Mouse (Mus musculus) CH12.LX (cell line): ENCODE measurements around the gene Plxna2.

ENCODE experiments used
- CHD2 ChIP-seq: IDR thresholded peaks from 2 replicates; pipeline ENCODE4 v1.6.1; 2011; ENCODE audit warnings: low read length, improper control_type of control experiment
- CTCF ChIP-seq, 2 experiments: IDR thresholded peaks in 1 of 2; conservative IDR thresholded peaks in 1 of 2; 2 replicates each; pipeline ENCODE4 v1.5.1; 2011 to 2012; ENCODE audit warnings: low read depth in 2 of 2, low read length in 2 of 2, improper control_type of control experiment in 1 of 2, inconsistent platforms in 1 of 2, mild to moderate bottlenecking in 1 of 2, moderate library complexity in 1 of 2
- E2F4 ChIP-seq: IDR thresholded peaks from 2 replicates; pipeline ENCODE4 v1.6.1; 2011; ENCODE audit warnings: low read depth, low read length, improper control_type of control experiment; ENCODE audit not compliant: insufficient replicate concordance
- EP300 ChIP-seq: IDR thresholded peaks from 2 replicates; pipeline ENCODE4 v1.6.1; 2011; ENCODE audit warnings: low read length, improper control_type of control experiment
- GABPA ChIP-seq: IDR thresholded peaks from 2 replicates; pipeline ENCODE4 v1.6.1; 2012; ENCODE audit warnings: low read depth, low read length, improper control_type of control experiment, inconsistent platforms; ENCODE audit not compliant: insufficient replicate concordance
- JUND ChIP-seq: conservative IDR thresholded peaks from 2 replicates; pipeline ENCODE4 v1.6.1; 2011; ENCODE audit warnings: low read depth, low read length, improper control_type of control experiment
- MXI1 ChIP-seq: IDR thresholded peaks from 2 replicates; pipeline ENCODE4 v1.6.1; 2011; ENCODE audit warnings: mild to moderate bottlenecking, low read depth, low read length, improper control_type of control experiment
- MYC ChIP-seq: IDR thresholded peaks from 2 replicates; pipeline ENCODE4 v1.6.1; 2011; ENCODE audit warnings: low read depth, mild to moderate bottlenecking, improper control_type of control experiment, low read length
- NRF1 ChIP-seq: IDR thresholded peaks from 2 replicates; pipeline ENCODE4 v1.6.1; 2014; ENCODE audit warnings: low read depth, mild to moderate bottlenecking, inconsistent platforms, low read length, improper control_type of control experiment, moderate library complexity
- PAX5 ChIP-seq: IDR thresholded peaks from 2 replicates; pipeline ENCODE4 v1.6.1; 2012; ENCODE audit warnings: low read length, inconsistent platforms, mixed read lengths
- POLR2A ChIP-seq: IDR thresholded peaks from 2 replicates; pipeline ENCODE4 v1.6.1; 2011; ENCODE audit warnings: low read depth, mild to moderate bottlenecking, improper control_type of control experiment, low read length
- TBP ChIP-seq: conservative IDR thresholded peaks from 2 replicates; pipeline ENCODE4 v1.6.1; 2011; ENCODE audit warnings: low read depth, low read length, improper control_type of control experiment
- UBTF ChIP-seq: IDR thresholded peaks from 2 replicates; pipeline ENCODE4 v1.6.1; 2012; ENCODE audit warnings: low read depth, mild to moderate bottlenecking, inconsistent platforms, low read length, improper control_type of control experiment, moderate library complexity
- USF1 ChIP-seq: IDR thresholded peaks from 2 replicates; pipeline ENCODE4 v1.6.1; 2014; ENCODE audit warnings: low read depth, mild to moderate bottlenecking, inconsistent platforms, low read length, improper control_type of control experiment

DNA sequence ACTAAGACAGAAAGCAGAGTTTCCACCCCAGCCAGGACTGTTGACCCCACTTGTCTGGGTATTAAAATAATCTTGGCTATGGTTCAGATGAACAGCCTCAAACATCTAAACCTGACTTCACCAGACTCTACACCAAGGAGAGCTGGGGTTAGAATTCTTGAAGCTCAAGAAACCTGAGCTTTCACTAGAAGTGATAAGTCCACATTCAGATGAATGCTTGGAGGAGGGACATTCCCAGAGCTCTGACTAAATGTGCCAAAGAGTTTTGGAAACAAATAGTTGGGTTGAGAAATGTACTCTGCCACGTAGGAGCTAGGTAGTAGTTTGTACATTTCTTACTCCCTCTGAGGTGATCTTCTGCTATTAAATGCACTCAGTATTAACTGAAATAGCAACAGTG, 203.7 kb downstream of the Plxna2 start:
- TF ChIP-seq PAX5 (no peak), NRF1 (no peak), POLR2A (no peak), MXI1 (no peak), CTCF (conservative IDR thresholded peaks at IDR 0.05 in 1 of 2, IDR thresholded peaks at IDR 0.05 in 1 of 2; ENCODE audit: low read depth in 2 of 2, low read length in 2 of 2) (no peak), JUND (no peak), EP300 (no peak), CHD2 (no peak), MYC (no peak), GABPA (no peak), UBTF (no peak), USF1 (no peak), TBP (no peak), E2F4 (no peak)
